Mouse (Mus musculus) cerebellum, adult 2 months (tissue): ENCODE data around the gene Cd82.

Source experiments
- CTCF ChIP-seq: fragments of 200-500 bp; IDR thresholded peaks from 2 replicates; pipeline ENCODE4 v1.5.1; 2011; ENCODE audit warnings: low read depth, mild to moderate bottlenecking, control low read depth, low read length, moderate library complexity, borderline replicate concordance; ENCODE audit not compliant: insufficient read depth
- POLR2A ChIP-seq: fragments of 200-500 bp; IDR thresholded peaks from 2 replicates; pipeline ENCODE4 v1.6.1; 2011; ENCODE audit warnings: low read length, control low read depth, borderline replicate concordance; ENCODE audit not compliant: insufficient read depth

GRCm38 (mm10) chr2:93478744-93479143, 15.8 kb upstream of the Cd82 start:
- TF ChIP-seq CTCF (no peak), POLR2A (no peak)
